Mouse (Mus musculus) left cerebral cortex, adult 11 months (tissue): ENCODE measurements around the gene Gm20532.

Experiments used
- DNase-seq: peaks from one replicate; pipeline ENCODE4 v3.0.0; 2022; ENCODE audit warnings: low spot score

The Gm20532 gene

GRCm38 (mm10) chr2:26596898-26597297 is 10.5 kb downstream of the Gm20532 start:
- no peak for DNase-seq

DNA sequence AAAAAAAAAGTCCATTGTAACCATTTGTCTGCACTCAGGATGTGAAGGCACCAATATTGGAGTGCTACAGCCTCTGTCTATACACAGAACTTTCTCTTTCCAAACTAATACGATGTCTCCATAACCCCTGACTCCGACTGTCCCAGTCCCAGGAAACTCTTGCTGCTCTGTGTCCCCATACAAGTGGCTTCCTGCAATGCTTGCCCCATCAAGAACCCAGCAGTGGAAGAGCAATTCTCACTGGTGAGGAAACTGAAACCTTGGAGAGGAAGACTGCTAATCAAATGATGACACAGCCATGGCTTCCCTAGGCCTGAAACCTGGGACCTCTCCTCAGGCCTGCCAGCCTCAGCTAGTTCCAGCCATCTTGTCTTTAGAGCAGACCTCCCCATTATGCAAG is 11.4 kb downstream of the Gm20532 start:
- no peak for DNase-seq

DNA sequence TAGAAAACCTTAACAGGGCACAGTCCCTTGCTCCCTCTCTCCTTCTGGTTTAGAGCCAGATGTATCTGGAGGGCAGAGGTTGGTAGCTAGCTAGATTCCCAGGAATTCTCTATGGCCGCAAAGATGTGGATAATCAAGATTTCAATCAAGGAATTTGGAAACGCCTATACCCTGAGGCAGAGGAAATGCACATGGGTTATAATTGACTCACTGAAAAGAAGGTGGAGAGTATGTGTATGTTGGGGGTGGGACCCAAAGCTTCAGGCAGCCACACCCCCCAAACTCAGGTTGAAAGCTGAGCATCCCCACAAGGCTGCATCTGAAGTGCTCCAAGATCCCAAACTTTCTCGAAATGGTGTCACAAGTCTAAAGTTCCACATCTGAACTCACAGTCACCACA is 12.0 kb downstream of the Gm20532 start:
- no peak for DNase-seq

DNA sequence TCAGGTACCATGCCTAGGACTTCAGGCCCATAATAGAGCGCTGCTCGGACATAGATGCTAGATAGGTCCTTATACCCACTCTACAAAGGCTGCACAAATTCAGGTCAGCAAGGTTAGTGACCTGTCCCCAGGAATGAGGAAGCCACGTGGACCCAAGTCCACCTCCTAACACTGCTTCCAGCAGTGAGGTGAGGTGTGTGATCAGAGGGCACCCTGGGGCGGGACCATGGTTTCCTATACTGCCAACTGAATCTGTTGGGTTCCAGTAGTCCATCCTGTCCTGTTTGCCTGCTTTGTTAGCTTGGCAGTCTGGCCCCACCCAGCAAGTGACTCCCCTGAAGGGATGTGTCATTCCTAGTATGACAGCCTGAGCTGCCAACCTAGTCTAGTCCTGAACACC is 13.5 kb downstream of the Gm20532 start:
- no peak for DNase-seq

GRCm38 (mm10) chr2:26600664-26601063 is 14.2 kb downstream of the Gm20532 start:
- DNase-seq, result no peak

- no peak for DNase-seq
Observed at GRCm38 (mm10) chr2:26601595-26601994, 15.2 kb downstream of the Gm20532 start.

DNA sequence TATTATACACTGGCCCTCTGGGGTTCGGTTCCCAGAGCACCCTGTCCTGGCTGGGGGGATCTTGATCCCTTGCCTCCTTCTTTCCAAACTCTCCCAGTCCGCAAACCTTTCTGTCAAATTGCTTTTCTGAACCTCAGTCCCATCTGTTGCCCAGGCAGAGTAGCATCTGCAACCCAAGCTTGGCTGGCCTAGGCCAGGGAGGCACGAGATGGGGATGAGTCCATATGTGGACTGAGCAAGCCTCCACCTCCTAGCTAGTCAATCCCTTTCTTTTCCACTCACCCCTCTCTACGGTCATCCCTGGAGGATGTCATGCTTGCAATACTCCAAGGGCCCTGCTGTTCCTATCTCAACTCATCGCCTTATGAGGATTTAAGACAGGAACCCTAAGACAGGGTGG is 16.2 kb downstream of the Gm20532 start:
- no peak for DNase-seq

GRCm38 (mm10) chr2:26603159-26603558 is 16.7 kb downstream of the Gm20532 start:
- no peak for DNase-seq

DNA sequence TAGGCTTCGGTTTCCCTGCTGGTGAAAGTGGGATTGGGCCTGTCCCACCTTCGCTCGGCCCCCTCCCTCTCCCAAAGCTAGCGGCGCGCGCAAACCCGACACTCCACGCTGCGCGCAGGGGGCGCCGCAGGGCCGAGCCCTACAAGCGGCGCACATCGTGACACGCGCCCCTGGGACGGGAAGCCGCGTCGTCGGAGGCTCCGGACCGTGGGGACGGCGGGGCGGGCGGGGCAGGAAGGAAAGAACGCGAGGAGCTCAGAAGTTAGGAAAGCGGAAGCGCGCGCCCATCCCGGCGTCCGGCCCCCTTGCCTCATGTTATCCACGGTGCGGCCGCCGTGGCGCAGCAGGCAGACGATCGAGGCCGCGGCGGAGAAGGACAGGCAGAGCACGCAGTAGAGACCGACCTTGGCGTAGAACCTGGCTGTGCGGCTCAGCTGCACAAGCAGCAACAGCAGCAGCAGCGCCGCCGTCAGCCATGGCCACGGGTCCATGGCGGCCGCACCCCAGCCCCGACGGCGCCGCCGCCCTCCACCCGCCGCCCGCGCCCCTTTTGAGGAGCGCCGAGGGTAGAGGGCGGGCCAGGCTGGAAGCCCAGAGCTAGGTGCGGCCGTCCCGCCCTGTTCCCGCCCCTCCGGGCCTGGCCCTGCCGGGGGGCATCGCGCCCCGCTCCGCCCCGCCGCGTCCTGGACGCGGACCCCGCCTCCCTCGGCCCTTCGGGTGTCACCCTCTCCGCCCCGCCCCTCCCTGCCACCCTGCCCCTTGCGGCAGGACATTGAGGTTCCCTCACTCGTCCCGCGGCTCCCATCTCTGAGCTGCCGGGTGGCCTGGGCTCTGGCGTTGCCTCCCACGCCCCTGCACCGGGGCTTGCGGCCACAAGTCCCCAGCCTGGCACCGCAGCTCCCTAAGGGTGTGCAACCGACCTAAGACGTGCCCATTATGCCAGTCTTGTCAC is 17.6 kb downstream of the Gm20532 start, which contains the start of gene Agpat2:
Agpat2 (minus strand) TSS at position 698 of the 952 bp plus-strand sequence.
- no peak for DNase-seq

GRCm38 (mm10) chr2:26605331-26605730 is 18.9 kb downstream of the Gm20532 start:
- no peak for DNase-seq

- no peak for DNase-seq
Observed at GRCm38 (mm10) chr2:26606579-26606978, 20.1 kb downstream of the Gm20532 start.

DNA sequence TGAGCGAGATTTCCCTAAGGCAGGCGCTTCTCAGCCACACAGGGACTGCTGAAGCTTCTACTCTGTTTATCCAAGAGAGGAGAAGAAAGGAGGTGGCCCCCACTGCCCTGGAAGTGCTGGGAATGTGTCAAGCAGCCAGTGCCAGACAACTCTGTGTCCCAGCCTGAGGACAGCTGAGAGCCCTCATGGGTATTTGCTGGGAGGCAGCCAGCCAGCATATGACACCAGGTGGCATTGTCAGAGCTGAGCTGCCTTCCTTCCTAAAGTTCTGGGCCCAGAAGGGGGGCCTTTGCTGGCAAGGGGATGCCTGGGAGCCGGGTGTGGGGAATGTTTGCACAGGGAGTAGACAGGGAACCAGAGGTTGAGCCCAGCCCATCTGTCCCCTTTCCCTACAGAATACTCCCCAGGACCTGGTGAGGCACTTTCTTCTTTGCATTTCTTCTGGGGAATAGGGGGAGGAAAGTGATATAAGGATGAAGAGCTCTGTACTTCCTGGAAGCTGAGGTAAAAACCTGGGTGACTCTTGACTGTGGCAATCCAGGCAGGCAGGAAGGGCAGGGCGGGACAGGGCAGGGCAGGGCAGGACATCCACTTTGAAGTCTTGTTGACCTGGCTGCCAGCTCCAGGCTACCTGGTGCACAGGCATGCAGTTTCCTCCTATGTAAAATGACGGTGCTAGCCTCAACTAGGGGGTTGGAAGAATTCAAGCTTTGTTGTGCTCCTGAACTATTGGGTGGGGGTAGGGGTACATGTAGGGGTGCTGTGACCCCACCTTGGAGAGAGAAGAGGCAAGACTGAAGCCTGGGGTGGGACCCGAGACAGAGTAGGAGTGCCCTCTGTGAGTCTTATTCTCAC is 20.8 kb downstream of the Gm20532 start:
- DNase-seq, result no peak

DNA sequence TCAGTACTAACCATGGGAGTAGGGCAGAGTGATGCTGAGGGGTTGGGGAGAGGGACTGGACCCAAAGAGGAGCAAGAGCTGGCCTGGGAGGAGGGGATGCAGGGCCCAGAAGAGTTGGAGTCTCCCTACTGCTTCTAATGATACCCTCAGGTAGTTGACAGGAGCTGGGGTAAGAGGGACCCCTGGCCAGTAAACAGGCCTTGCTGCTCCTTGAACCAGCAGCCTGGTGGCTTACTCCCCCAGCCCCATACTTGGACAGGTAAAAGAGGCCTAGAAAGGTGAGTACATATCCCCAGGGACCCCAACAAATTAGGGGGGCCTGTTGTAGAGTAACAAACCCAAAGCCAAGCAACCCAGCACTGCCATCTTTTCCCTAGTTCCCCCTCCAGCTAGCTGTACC is 22.3 kb downstream of the Gm20532 start:
- no peak for DNase-seq

GRCm38 (mm10) chr2:26609261-26609661 is 22.8 kb downstream of the Gm20532 start:
- DNase-seq, result no peak

DNA sequence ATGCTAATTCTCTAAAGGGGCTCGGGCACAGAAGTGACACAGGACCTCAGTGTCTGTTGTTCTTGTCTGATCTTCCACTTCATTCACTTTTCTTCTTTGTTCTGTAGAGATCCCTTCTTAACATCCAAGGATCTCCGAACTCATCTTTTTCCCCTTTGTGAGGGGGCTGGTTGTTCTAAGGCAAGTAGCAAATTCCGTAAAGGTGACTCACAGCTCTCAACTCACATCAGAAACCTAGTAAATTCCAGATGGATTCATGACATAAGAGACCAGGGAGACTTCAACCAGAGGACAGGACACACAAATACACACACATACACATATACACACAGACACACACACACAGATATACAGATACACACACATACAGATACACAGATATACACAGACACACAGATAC is 24.1 kb downstream of the Gm20532 start:
- no peak for DNase-seq

DNA sequence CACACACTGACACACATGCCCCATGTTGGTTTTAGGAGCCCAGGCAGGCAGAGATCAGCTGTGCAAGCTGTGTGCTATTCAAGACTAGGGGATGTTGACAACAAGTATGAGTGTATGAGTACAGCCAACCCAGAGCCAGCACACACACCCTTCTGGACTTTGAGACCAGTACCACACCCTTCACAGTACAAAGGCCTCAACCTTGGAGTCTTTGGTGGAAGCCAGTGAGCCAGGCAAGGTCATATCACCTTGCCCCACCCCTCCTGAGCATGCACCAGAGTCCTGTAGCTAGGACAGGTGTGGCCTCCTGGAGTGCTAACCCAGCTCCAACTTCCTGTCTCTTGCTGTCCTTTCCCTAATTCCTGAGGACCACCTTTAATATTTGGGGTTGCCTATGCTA is 24.6 kb downstream of the Gm20532 start:
- DNase-seq, result no peak

- no peak for DNase-seq
Observed at GRCm38 (mm10) chr2:26611896-26612295, 25.5 kb downstream of the Gm20532 start.

DNA sequence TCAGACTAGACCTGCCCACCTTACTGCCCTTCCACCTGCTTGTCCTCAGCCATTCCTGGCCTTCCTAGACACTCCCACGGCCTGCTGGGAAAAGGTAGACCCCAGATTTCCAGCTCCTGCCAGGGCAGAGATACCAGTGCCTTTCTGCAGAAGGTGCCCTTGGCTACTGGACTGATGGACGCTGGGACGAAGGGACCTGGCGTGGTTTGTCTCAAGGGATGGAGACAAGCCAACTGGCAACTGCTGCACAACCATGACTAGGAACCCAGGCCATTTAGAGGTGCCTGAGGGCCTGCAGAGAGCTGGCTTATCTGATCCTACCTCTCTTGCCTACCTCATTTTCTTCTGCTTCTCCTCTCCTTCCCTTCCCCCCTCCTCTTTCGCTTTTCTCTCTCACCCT is 28.5 kb downstream of the Gm20532 start:
- DNase-seq, result no peak

DNA sequence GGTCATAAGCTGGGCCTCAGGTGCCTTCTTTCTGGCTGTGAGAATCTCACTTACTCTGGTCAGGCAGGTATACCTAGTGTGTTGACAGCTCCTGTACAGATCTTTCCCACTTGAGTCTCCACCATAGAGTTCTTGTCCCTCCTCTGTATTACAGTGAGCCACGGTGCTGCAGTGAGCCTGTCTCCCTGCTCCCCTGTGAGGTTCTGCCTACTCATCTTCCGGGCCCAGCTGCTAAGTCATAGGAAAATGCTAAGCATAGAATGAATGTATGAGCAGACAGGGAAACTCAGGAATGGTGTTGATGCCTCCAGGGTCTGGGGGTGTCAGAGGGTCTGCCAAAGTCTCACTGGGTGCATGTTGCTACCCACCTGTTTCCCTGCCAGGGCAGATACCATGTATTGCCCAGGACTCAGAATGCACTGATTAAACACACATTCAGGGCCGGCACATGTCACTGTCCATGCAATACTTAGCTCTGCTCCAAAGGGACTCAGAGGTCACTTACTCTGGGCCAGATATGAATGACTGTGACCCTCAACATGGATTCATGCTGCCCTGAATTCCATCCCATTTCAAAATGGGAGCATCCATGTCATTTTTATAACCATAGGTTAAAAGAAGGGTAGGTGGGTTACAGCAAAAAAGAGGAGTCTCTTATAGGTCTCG is 29.2 kb downstream of the Gm20532 start:
- DNase-seq, result no peak

DNA sequence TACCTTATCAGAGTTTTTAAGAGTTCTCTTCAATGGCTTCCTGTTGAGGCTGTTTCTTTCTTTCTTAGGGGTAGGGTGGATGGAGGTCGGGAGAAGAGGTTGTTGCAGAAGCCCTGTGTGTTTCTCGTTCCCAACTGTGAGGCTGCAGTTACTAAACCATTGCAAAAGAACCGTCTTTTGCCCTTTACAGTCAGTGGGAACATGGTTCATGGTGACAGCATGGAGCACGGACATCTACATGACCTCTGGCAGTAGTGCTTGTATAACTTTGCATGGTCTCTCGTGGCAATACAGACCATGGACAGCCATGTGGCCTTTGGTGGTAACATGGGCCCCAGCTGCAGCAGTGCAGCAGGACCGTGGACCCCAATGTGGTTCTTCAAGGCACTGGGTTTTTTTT is 30.9 kb downstream of the Gm20532 start:
- DNase-seq, result no peak

GRCm38 (mm10) chr2:26617928-26618327 is 31.5 kb downstream of the Gm20532 start:
- DNase-seq, result no peak

DNA sequence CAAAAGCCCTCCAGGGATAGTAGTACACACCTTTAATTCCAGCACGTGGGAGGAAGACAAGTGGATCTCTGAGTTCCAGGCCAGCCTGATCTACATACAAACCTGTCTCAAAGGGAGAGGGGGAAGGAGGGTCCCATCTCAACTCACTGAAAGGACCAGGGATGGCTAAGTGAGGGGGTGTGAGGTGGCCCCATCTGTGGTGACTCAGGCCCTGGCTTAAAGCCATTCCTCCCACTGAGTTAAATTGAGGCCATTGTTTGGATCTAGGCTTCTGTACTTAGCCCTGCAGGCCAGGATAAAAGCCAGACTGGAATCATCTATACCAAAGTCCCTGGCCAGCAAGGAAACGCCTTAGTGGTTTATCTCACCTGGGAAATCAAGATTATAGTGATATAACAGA is 34.8 kb downstream of the Gm20532 start:
- DNase-seq, result no peak
